Mouse (Mus musculus) bone marrow macrophage, adult 2 months (primary cell): ENCODE measurements at regions not wholly inside any gene's neighbourhood (a gene's known extent, or its start where the extent isn't known, plus 50 kb on each side); places are given as distances from the start of the nearest gene placed in this dataset.

Experiments used
- CTCF ChIP-seq: IDR thresholded peaks from 2 replicates; pipeline ENCODE4 v1.5.1; 2012; ENCODE audit warnings: low read depth, mild to moderate bottlenecking, low read length, moderate library complexity
- POLR2A ChIP-seq: IDR thresholded peaks from 2 replicates; pipeline ENCODE4 v1.6.1; 2012; ENCODE audit warnings: mild to moderate bottlenecking, low read depth, low read length, borderline replicate concordance

DNA sequence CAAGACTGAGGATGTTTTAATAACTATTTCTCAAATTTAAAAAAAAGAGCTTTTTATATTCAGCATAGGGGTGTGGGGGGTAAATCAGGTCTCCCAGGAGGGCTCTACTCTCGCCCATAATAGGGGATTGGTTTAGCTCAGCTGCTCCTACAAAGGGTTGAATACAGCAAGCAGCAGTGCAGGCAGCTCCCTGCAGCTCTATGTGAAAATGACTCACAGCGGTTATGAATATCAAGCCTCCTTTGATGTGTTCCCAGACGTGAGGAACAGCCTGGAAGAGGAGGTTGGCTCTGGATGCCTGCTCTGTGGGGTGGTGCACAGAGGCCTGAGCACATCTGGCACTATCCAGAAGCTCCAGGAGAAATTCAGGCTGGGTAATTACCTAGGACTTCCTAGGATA is 192.3 kb downstream of the Dad1 start:
- TF ChIP-seq POLR2A (no peak), CTCF (no peak)
